Mouse (Mus musculus) layer of hippocampus, postnatal 10 days (tissue): ENCODE measurements around the gene Entpd7. TPM values are rescaled to one million over a fixed set of nuclear protein-coding genes. Genes with fewer than 3 reads are reported as not detected.

Experiments used
- DNase-seq, 2 experiments: peaks; one replicate each; pipeline ENCODE4 v3.0.0; 2021; ENCODE audit warnings: low spot score in 2 of 2
- total RNA-seq, 2 experiments: library from RNA; stranded (reverse); gene quantifications; 2 replicates each; pipeline ENCODE4 v1.2.3; 2021

Entpd7 gene
- total RNA-seq, 2 experiments from 2014 or later, result 26.3 to 28.5 TPM

DNA sequence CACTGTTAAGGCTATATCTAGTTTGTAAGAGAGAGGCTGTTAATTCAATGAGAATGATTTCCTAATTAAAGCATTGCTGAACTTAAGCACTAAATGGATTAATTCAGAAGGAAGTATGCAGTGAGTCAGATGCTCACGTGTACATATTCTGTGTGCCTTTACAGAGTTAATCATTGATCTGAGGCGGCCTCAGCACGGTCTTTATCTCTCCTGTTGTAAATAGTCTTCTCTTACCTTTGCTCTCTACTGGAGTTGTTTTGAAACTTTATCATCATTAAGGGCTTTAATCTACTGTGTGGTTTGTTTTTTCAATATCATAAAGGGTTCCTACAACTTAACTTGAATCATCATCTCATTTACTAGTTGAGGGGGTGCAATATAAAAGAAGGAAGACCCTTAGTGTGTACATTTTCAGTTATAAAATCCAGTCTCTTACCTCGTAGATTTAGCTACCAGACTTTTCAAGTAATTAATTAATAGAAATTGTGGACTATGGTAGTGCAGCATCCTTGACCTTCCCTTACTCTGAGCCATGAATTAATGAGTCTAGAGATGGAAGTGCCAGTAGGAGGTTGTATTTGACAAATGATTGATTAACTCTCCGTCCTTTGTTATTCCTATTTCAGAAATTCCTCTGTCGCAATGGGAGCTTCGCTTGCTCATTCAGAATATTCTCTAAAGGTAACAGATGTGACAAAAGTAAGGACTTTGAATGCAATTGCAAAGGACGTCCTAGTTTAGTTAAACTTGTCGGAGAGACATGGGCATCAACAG, 78.3 kb downstream of the Entpd7 start:
- DNase-seq, result no peak

GRCm38 (mm10) chr19:43769366-43769960, 80.0 kb downstream of the Entpd7 start:
- DNase-seq, result no peak

- DNase-seq, result no peak
Observed at GRCm38 (mm10) chr19:43770584-43770983, 81.1 kb downstream of the Entpd7 start.

GRCm38 (mm10) chr19:43771499-43771969, 82.1 kb downstream of the Entpd7 start:
- DNase-seq, result no peak

- DNase-seq, result no peak
Observed at GRCm38 (mm10) chr19:43772311-43772710, 82.8 kb downstream of the Entpd7 start.

- no peak for DNase-seq
Observed at GRCm38 (mm10) chr19:43775433-43775832, 86.0 kb downstream of the Entpd7 start.

- DNase-seq, result no peak
Observed at GRCm38 (mm10) chr19:43776561-43776960, 87.1 kb downstream of the Entpd7 start.

GRCm38 (mm10) chr19:43777308-43777707, 87.8 kb downstream of the Entpd7 start:
- no peak for DNase-seq

- DNase-seq, result no peak
Observed at GRCm38 (mm10) chr19:43780391-43780790, 90.9 kb downstream of the Entpd7 start.

DNA sequence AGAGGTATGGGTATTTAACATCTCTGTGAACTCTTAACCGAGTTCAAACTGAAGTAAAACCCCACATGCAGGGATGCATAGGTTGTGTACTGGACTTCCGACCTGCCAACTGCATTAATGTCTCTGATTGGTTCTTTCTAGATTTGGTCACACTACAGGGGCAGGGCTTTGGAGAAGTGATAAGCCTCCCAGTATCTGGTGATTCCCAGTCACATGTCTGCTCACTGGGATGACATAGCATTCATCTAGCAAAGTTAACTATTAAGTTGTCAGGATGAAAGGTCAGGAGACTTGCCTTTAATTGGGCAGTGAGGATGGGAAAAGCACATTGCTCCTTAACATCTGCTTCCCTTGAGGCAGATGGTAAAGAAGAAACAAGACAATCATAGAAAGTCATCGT, 92.5 kb downstream of the Entpd7 start, which contains the start of gene Abcc2:
TSS of gene Abcc2 (plus strand) at position 213 of the 400 bp plus-strand sequence.
- DNase-seq, result no peak

Other genes with a start within 250 kb of the Entpd7 start
- gene Cnnm1, start 249.2 kb upstream of the Entpd7 start, total RNA-seq, result 10 to 100 TPM; 34.1 to 34.5 TPM
- gene Got1, start 165.1 kb upstream of the Entpd7 start, total RNA-seq, result 100 to 1,000 TPM; 185 to 197 TPM
- not detected for gene Nkx2-3, start 77.3 kb upstream of the Entpd7 start, total RNA-seq
- gene Slc25a28, start 14.8 kb upstream of the Entpd7 start, total RNA-seq, result 10 to 100 TPM; 36.2 to 40.2 TPM
- 1 to 10 TPM; 5.3 to 6.2 TPM for gene Cutc, start 63.3 kb downstream of the Entpd7 start, total RNA-seq
- 10 to 100 TPM; 17.9 to 20.6 TPM for gene Cox15, start 63.3 kb downstream of the Entpd7 start, total RNA-seq
- gene Abcc2, start 92.5 kb downstream of the Entpd7 start, total RNA-seq, result under 1 TPM; 0.07 to 0.18 TPM